Mouse (Mus musculus): Measurements from ENCODE around the gene B3gat2.

GRCm38 (mm10) chr1:23842629-23843028 is 81.1 kb downstream of the B3gat2 start:
- TF ChIP-seq CTCF (IDR thresholded peaks at IDR 0.05) (no peak), POLR2A (IDR thresholded peaks at IDR 0.05; ENCODE audit: insufficient read depth, low read depth, low read length) (no peak)
